Mouse (Mus musculus): ENCODE results near the gene Zic2. TPM values are rescaled to one million over a fixed set of nuclear protein-coding genes. Genes with fewer than 3 reads are reported as not detected.
"Not testable (repeated sequence)": the region's sequence is repeated elsewhere in the genome, so short reads cannot be mapped to it uniquely, and the experiment has no call there.

Zic2 gene
- total and polyA plus RNA-seq, 3 experiments = 0.16 TPM; not detected in 2

GRCm38 (mm10) chr14:122453388-122453995, 21.7 kb upstream of the Zic2 start:
- DNase-seq (ENCODE audit: low spot score) (no peak), ATAC-seq (ENCODE audit: extremely low read depth, insufficient number of reproducible peaks, low FRiP score, poor library complexity, severe bottlenecking) (no peak)
- H3K4me3 ChIP-seq (ENCODE audit: low read depth, low read length) = no peak overlapping the region
- H3K27me3 ChIP-seq (ENCODE audit: insufficient read depth, low read length) = peaks cover 11% of the 10 kb centered on the region; the same call in 1 of the 2 replicates
- TF ChIP-seq GATA1 (IDR thresholded peaks at IDR 0.05; ENCODE audit: borderline replicate concordance, low read length) (no peak), TAL1 (conservative IDR thresholded peaks at IDR 0.05; ENCODE audit: low read depth, low read length) (no peak), CTCF (IDR thresholded peaks at IDR 0.05; ENCODE audit: low read depth, low read length) (no peak), GATA2 (IDR thresholded peaks at IDR 0.05; ENCODE audit: borderline replicate concordance, low read depth, low read length) (no peak)
- no peaks in the 10 kb centered on the region for H3K36me3 ChIP-seq (replicated peaks)
- no peaks in the 10 kb centered on the region for H3K4me1 ChIP-seq (ENCODE audit: insufficient read depth, low read depth, low read length)
- no peaks in the 10 kb centered on the region for H3K9me3 ChIP-seq (replicated peaks)

DNA sequence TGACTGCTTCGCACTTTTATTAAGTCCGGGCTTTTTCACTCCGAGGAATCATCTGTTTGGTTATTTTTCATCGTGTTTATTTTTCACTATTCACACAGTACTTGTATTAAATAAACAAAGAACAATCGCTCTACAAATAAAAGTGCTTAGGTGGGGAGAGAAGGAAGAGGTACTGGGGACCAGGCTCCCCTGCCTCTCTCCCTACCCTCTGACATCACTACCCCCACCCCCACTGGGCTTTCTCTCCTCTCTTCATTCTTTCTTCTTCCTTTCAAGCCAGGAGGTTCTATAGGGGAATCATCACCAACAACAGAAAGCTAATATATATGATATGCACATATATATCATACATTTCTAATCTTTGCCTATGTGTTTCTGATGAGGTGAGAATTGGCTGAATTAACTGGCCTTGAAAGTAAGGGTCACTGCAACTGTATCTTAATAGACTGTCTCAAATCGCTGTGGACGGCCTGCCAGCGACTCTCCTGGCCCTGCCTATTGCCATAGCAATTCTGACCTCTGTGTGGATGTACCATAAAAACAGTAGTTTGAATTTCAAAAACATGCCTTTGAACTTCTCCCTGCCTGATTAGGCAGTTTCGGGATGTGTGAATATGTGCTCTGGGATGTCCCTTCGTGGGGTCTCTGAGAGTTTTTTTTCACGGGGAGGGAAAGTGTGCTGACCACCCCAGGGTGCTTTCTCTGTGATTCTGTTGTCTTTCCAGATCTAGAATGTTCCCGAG, 21.1 kb upstream of the Zic2 start:
- peaks cover 11% of the 10 kb centered on the region; the same call in 1 of the 2 replicates for H3K27me3 ChIP-seq (ENCODE audit: insufficient read depth, low read length)
- no peak for ATAC-seq (ENCODE audit: extremely low read depth, insufficient number of reproducible peaks, low FRiP score, poor library complexity, severe bottlenecking)
- TF ChIP-seq CTCF (IDR thresholded peaks at IDR 0.05; ENCODE audit: low read depth, low read length) (no peak), POLR2AphosphoS5 (IDR thresholded peaks at IDR 0.05; ENCODE audit: insufficient replicate concordance, low read depth, low read length) (no peak), GATA2 (IDR thresholded peaks at IDR 0.05; ENCODE audit: borderline replicate concordance, low read depth, low read length) (no peak), TAL1 (conservative IDR thresholded peaks at IDR 0.05; ENCODE audit: low read depth, low read length) (no peak), GATA1 (IDR thresholded peaks at IDR 0.05; ENCODE audit: borderline replicate concordance, low read length) (no peak)
- H3K4me3 ChIP-seq (ENCODE audit: low read depth, low read length) = no peak overlapping the region
- DNase-seq (ENCODE audit: low spot score) = no peak
- no peaks in the 10 kb centered on the region for H3K4me1 ChIP-seq (ENCODE audit: insufficient read depth, low read depth, low read length)
- H3K36me3 ChIP-seq (replicated peaks) = no peaks in the 10 kb centered on the region
- H3K9me3 ChIP-seq (replicated peaks) = no peaks in the 10 kb centered on the region

DNA sequence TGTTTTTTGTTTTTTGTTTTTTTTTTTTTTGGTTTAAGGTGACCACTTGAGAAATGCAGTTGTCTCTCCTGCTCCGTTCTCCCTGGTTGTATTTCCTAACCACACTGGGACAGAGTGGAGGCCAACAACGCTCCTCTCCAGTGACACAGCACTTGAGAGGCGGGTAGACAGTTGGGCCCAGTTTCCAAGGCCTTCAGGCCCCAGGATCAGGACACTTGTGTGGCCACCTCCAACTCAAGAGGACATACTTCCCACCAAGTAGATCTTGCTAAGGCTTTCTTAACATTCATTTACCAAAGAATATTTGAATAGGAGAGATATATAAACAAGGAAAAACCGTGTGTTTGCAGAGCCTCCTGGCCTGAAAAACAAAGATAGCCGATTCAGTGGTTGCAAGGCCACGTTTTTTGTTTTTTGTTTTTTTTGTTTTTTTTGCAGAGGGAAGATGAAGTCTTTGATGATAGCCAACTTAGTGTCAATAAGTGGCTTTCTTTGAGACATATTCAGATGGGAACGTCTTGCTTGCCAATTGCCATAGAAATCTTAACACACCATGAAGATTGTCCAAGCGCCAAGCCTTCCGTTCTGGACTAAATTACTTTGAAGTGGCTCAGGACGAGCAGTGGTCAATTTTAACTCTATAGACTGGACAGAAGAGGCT, 20.2 kb upstream of the Zic2 start:
- TF ChIP-seq GATA2 (IDR thresholded peaks at IDR 0.05; ENCODE audit: borderline replicate concordance, low read depth, low read length) (no peak), TAL1 (conservative IDR thresholded peaks at IDR 0.05; ENCODE audit: low read depth, low read length) (no peak), POLR2AphosphoS5 (IDR thresholded peaks at IDR 0.05; ENCODE audit: insufficient replicate concordance, low read depth, low read length) (no peak), CTCF (IDR thresholded peaks at IDR 0.05; ENCODE audit: low read depth, low read length) (no peak), GATA1 (IDR thresholded peaks at IDR 0.05; ENCODE audit: borderline replicate concordance, low read length) (no peak)
- no peak for ATAC-seq (ENCODE audit: extremely low read depth, insufficient number of reproducible peaks, low FRiP score, poor library complexity, severe bottlenecking)
- Histone ChIP-seq H3K27me3 (ENCODE audit: insufficient read depth, low read length) (peaks cover 11% of the 10 kb centered on the region; the same call in 1 of the 2 replicates), H3K9me3 (replicated peaks) (no peaks in the 10 kb centered on the region), H3K4me1 (ENCODE audit: insufficient read depth, low read depth, low read length) (no peaks in the 10 kb centered on the region), H3K36me3 (replicated peaks) (no peaks in the 10 kb centered on the region), H3K4me3 (ENCODE audit: low read depth, low read length) (no peak overlapping the region)
- no peak for DNase-seq (ENCODE audit: low spot score)

- Histone ChIP-seq H3K9me3 (replicated peaks) (no peaks in the 10 kb centered on the region), H3K36me3 (replicated peaks) (no peaks in the 10 kb centered on the region), H3K27me3 (ENCODE audit: insufficient read depth, low read length) (peaks cover 5% of the 10 kb centered on the region; the same call in 1 of the 2 replicates), H3K4me3 (ENCODE audit: low read depth, low read length) (no peak overlapping the region), H3K4me1 (ENCODE audit: insufficient read depth, low read depth, low read length) (no peaks in the 10 kb centered on the region)
- DNase-seq (ENCODE audit: low spot score) = no peak
- ATAC-seq (ENCODE audit: extremely low read depth, insufficient number of reproducible peaks, low FRiP score, poor library complexity, severe bottlenecking) = no peak
- TF ChIP-seq GATA1 (IDR thresholded peaks at IDR 0.05; ENCODE audit: borderline replicate concordance, low read length) = no peak
- no peak for TF ChIP-seq CTCF (IDR thresholded peaks at IDR 0.05; ENCODE audit: low read depth, low read length)
- TF ChIP-seq TAL1 (conservative IDR thresholded peaks at IDR 0.05; ENCODE audit: low read depth, low read length) = no peak
- no peak for TF ChIP-seq GATA2 (IDR thresholded peaks at IDR 0.05; ENCODE audit: borderline replicate concordance, low read depth, low read length)
- TF ChIP-seq POLR2AphosphoS5 (IDR thresholded peaks at IDR 0.05; ENCODE audit: insufficient replicate concordance, low read depth, low read length) = no peak
Observed at GRCm38 (mm10) chr14:122455562-122455958, 19.7 kb upstream of the Zic2 start.

- H3K4me1 ChIP-seq (ENCODE audit: insufficient read depth, low read depth, low read length); ATAC-seq (ENCODE audit: extremely low read depth, insufficient number of reproducible peaks, low FRiP score, poor library complexity, severe bottlenecking); H3K4me3 ChIP-seq (ENCODE audit: low read depth, low read length); H3K36me3 ChIP-seq (replicated peaks); DNase-seq (ENCODE audit: low spot score); H3K27me3 ChIP-seq (ENCODE audit: insufficient read depth, low read length): not testable (repeated sequence)
- peaks cover 12% of the 10 kb centered on the region for H3K9me3 ChIP-seq (replicated peaks)
Observed at GRCm38 (mm10) chr14:122459332-122459731, 15.9 kb upstream of the Zic2 start.

- Histone ChIP-seq H3K36me3 (replicated peaks) (no peaks in the 10 kb centered on the region), H3K27me3 (ENCODE audit: insufficient read depth, low read length) (no peaks in the 10 kb centered on the region; the same call in 1 of the 2 replicates), H3K4me3 (ENCODE audit: low read depth, low read length) (no peak overlapping the region), H3K4me1 (ENCODE audit: insufficient read depth, low read depth, low read length) (no peaks in the 10 kb centered on the region), H3K9me3 (replicated peaks) (peaks cover 16% of the 10 kb centered on the region)
- TF ChIP-seq GATA1 (IDR thresholded peaks at IDR 0.05; ENCODE audit: borderline replicate concordance, low read length) (no peak), POLR2AphosphoS5 (IDR thresholded peaks at IDR 0.05; ENCODE audit: insufficient replicate concordance, low read depth, low read length) (no peak), TAL1 (conservative IDR thresholded peaks at IDR 0.05; ENCODE audit: low read depth, low read length) (no peak), GATA2 (IDR thresholded peaks at IDR 0.05; ENCODE audit: borderline replicate concordance, low read depth, low read length) (no peak), CTCF (IDR thresholded peaks at IDR 0.05; ENCODE audit: low read depth, low read length) (no peak)
- DNase-seq (ENCODE audit: low spot score) (no peak), ATAC-seq (ENCODE audit: extremely low read depth, insufficient number of reproducible peaks, low FRiP score, poor library complexity, severe bottlenecking) (no peak)
Observed at GRCm38 (mm10) chr14:122459776-122460175, 15.5 kb upstream of the Zic2 start.
